Mouse (Mus musculus): ENCODE data around the gene Tmem132a. TPM values are rescaled to one million over a fixed set of nuclear protein-coding genes. Genes with fewer than 3 reads are reported as not detected.

The Tmem132a gene
- total and polyA plus RNA-seq, 3 experiments = 2.9 to 22.9 TPM; not detected in 1

Other genes starting within 250 kb of the Tmem132a start
- 0.13 and 0.21 TPM in 2 replicates for gene Vwce, start 235.7 kb downstream of the Tmem132a start, total RNA-seq (2012; rRNA removed)
- 0.04 TPM in 1 of 2 replicates, not detected in the other for gene Vwce, start 235.7 kb downstream of the Tmem132a start, total RNA-seq (2014; rRNA removed)
- 1.0 and 1.3 TPM in 2 replicates for gene Vwce, start 235.7 kb downstream of the Tmem132a start, polyA plus RNA-seq (2012; ENCODE audit: insufficient read length, low read depth)
- gene Pga5, start 191.9 kb downstream of the Tmem132a start, total RNA-seq (2012; rRNA removed) = 0.08 TPM in 1 of 2 replicates, not detected in the other
- not detected in 2 replicates for gene Pga5, start 191.9 kb downstream of the Tmem132a start, total RNA-seq (2014; rRNA removed)
- not detected in 2 replicates for gene Pga5, start 191.9 kb downstream of the Tmem132a start, polyA plus RNA-seq (2012; ENCODE audit: insufficient read length, low read depth)
- gene Vps37c, start 181.2 kb downstream of the Tmem132a start, total RNA-seq (2012; rRNA removed) = 9.5 and 10.8 TPM in 2 replicates
- gene Vps37c, start 181.2 kb downstream of the Tmem132a start, total RNA-seq (2014; rRNA removed) = 4.9 and 6.2 TPM in 2 replicates
- 13.0 and 13.4 TPM in 2 replicates for gene Vps37c, start 181.2 kb downstream of the Tmem132a start, polyA plus RNA-seq (2012; ENCODE audit: insufficient read length, low read depth)
- gene Cd5, start 130.9 kb downstream of the Tmem132a start, total RNA-seq (2012; rRNA removed) = 8.7 and 9.9 TPM in 2 replicates
- 17.7 and 20.7 TPM in 2 replicates for gene Cd5, start 130.9 kb downstream of the Tmem132a start, total RNA-seq (2014; rRNA removed)
- 46.8 and 51.4 TPM in 2 replicates for gene Cd5, start 130.9 kb downstream of the Tmem132a start, polyA plus RNA-seq (2012; ENCODE audit: insufficient read length, low read depth)
- gene Cd6, start 39.9 kb downstream of the Tmem132a start, total RNA-seq (2012; rRNA removed) = 0.08 and 0.17 TPM in 2 replicates
- gene Cd6, start 39.9 kb downstream of the Tmem132a start, total RNA-seq (2014; rRNA removed) = 0.09 and 0.15 TPM in 2 replicates
- 0.73 and 1.3 TPM in 2 replicates for gene Cd6, start 39.9 kb downstream of the Tmem132a start, polyA plus RNA-seq (2012; ENCODE audit: insufficient read length, low read depth)
- gene Slc15a3, start 30.2 kb downstream of the Tmem132a start, total RNA-seq (2012; rRNA removed) = 84.5 and 86.7 TPM in 2 replicates
- gene Slc15a3, start 30.2 kb downstream of the Tmem132a start, total RNA-seq (2014; rRNA removed) = 89.3 and 94.3 TPM in 2 replicates
- gene Slc15a3, start 30.2 kb downstream of the Tmem132a start, polyA plus RNA-seq (2012; ENCODE audit: insufficient read length, low read depth) = 217 and 219 TPM in 2 replicates
- gene Tmem109, start 12.1 kb upstream of the Tmem132a start, total RNA-seq (2012; rRNA removed) = 32.9 and 34.0 TPM in 2 replicates
- gene Tmem109, start 12.1 kb upstream of the Tmem132a start, total RNA-seq (2014; rRNA removed) = 14.8 and 17.9 TPM in 2 replicates
- 46.3 and 51.5 TPM in 2 replicates for gene Tmem109, start 12.1 kb upstream of the Tmem132a start, polyA plus RNA-seq (2012; ENCODE audit: insufficient read length, low read depth)
- 115 and 153 TPM in 2 replicates for gene Prpf19, start 25.3 kb upstream of the Tmem132a start, total RNA-seq (2012; rRNA removed)
- gene Prpf19, start 25.3 kb upstream of the Tmem132a start, total RNA-seq (2014; rRNA removed) = 357 and 364 TPM in 2 replicates
- gene Prpf19, start 25.3 kb upstream of the Tmem132a start, polyA plus RNA-seq (2012; ENCODE audit: insufficient read length, low read depth) = 244 and 355 TPM in 2 replicates
- not detected in 2 replicates for gene Zp1, start 50.7 kb upstream of the Tmem132a start, total RNA-seq (2012; rRNA removed)
- 0.26 TPM in 1 of 2 replicates, not detected in the other for gene Zp1, start 50.7 kb upstream of the Tmem132a start, total RNA-seq (2014; rRNA removed)
- not detected in 2 replicates for gene Zp1, start 50.7 kb upstream of the Tmem132a start, polyA plus RNA-seq (2012; ENCODE audit: insufficient read length, low read depth)
- gene Ptgdr2, start 67.2 kb upstream of the Tmem132a start, total RNA-seq (2012; rRNA removed) = 0.13 and 0.17 TPM in 2 replicates
- not detected in 2 replicates for gene Ptgdr2, start 67.2 kb upstream of the Tmem132a start, total RNA-seq (2014; rRNA removed)
- gene Ptgdr2, start 67.2 kb upstream of the Tmem132a start, polyA plus RNA-seq (2012; ENCODE audit: insufficient read length, low read depth) = not detected in 2 replicates
- gene Ccdc86, start 79.3 kb upstream of the Tmem132a start, total RNA-seq (2012; rRNA removed) = 10.8 and 18.6 TPM in 2 replicates
- gene Ccdc86, start 79.3 kb upstream of the Tmem132a start, total RNA-seq (2014; rRNA removed) = 8.5 and 9.5 TPM in 2 replicates
- 36.8 and 44.8 TPM in 2 replicates for gene Ccdc86, start 79.3 kb upstream of the Tmem132a start, polyA plus RNA-seq (2012; ENCODE audit: insufficient read length, low read depth)
- not detected in 2 replicates for gene Ms4a10, start 104.7 kb upstream of the Tmem132a start, total RNA-seq (2012; rRNA removed)
- not detected in 2 replicates for gene Ms4a10, start 104.7 kb upstream of the Tmem132a start, total RNA-seq (2014; rRNA removed)
- not detected in 2 replicates for gene Ms4a10, start 104.7 kb upstream of the Tmem132a start, polyA plus RNA-seq (2012; ENCODE audit: insufficient read length, low read depth)
- gene Ms4a15, start 123.3 kb upstream of the Tmem132a start, total RNA-seq (2012; rRNA removed) = not detected in 2 replicates
- gene Ms4a15, start 123.3 kb upstream of the Tmem132a start, total RNA-seq (2014; rRNA removed) = not detected in 2 replicates
- gene Ms4a15, start 123.3 kb upstream of the Tmem132a start, polyA plus RNA-seq (2012; ENCODE audit: insufficient read length, low read depth) = 0.37 TPM in 1 of 2 replicates, not detected in the other
- gene Ms4a18, start 148.1 kb upstream of the Tmem132a start, total RNA-seq (2012; rRNA removed) = not detected in 2 replicates
- not detected in 2 replicates for gene Ms4a18, start 148.1 kb upstream of the Tmem132a start, total RNA-seq (2014; rRNA removed)
- gene Ms4a18, start 148.1 kb upstream of the Tmem132a start, polyA plus RNA-seq (2012; ENCODE audit: insufficient read length, low read depth) = not detected in 2 replicates
- not detected in 2 replicates for gene Ms4a8a, start 211.2 kb upstream of the Tmem132a start, total RNA-seq (2012; rRNA removed)
- not detected in 2 replicates for gene Ms4a8a, start 211.2 kb upstream of the Tmem132a start, total RNA-seq (2014; rRNA removed)
- gene Ms4a8a, start 211.2 kb upstream of the Tmem132a start, polyA plus RNA-seq (2012; ENCODE audit: insufficient read length, low read depth) = not detected in 2 replicates